Mouse (Mus musculus) heart, postnatal 36 days (tissue): ENCODE data around the gene Morc1. TPM values are rescaled to one million over a fixed set of nuclear protein-coding genes. Genes with fewer than 3 reads are reported as not detected.

Experiments
- DNase-seq, 2 experiments: peaks; one replicate each; pipeline ENCODE4 v3.0.0; 2021 to 2022
- intact Hi-C: fragments of 180-260 bp; cut with DNase I; formaldehyde crosslinking; loops from one replicate; pipeline ENCODE4 v1.15.1; 2025
- total RNA-seq, 2 experiments: library from RNA; stranded (reverse); gene quantifications; 2 replicates each; pipeline ENCODE4 v1.2.3; 2021

Morc1 gene
- total RNA-seq: not detected

- intact Hi-C loops: no loop called here
- DNase-seq: no peak
Measured at GRCm38 (mm10) chr16:48431027-48431426, at the start of gene Morc1. Morc1 (plus strand) TSS chr16:48431237.

- intact Hi-C loops: no loop called here
- no peak for DNase-seq
Measured at GRCm38 (mm10) chr16:48383582-48384257, 47.3 kb upstream of the Morc1 start.

GRCm38 (mm10) chr16:48386982-48387381 lies 44.1 kb upstream of the Morc1 start:
- DNase-seq: no peak
- intact Hi-C loops: no loop called here

- no peak for DNase-seq
- intact Hi-C loops: no loop called here
Measured at GRCm38 (mm10) chr16:48395278-48395677, 35.8 kb upstream of the Morc1 start.

GRCm38 (mm10) chr16:48402963-48403362 lies 28.1 kb upstream of the Morc1 start:
- DNase-seq: no peak
- intact Hi-C loops: no loop called here

- intact Hi-C loops: no loop called here
- DNase-seq: no peak
Measured at GRCm38 (mm10) chr16:48403423-48403822, 27.6 kb upstream of the Morc1 start.

- intact Hi-C loops: no loop called here
- no peak for DNase-seq
Measured at GRCm38 (mm10) chr16:48404009-48404408, 27.0 kb upstream of the Morc1 start.

GRCm38 (mm10) chr16:48405674-48406403 lies 25.2 kb upstream of the Morc1 start:
- intact Hi-C loops: no loop called here
- no peak for DNase-seq

- intact Hi-C loops: no loop called here
- no peak for DNase-seq
Measured at GRCm38 (mm10) chr16:48409580-48409979, 21.5 kb upstream of the Morc1 start.

- DNase-seq: no peak
- intact Hi-C loops: no loop called here
Measured at GRCm38 (mm10) chr16:48410125-48410524, 20.9 kb upstream of the Morc1 start.

GRCm38 (mm10) chr16:48412246-48412645 lies 18.8 kb upstream of the Morc1 start, which contains the start of gene Gm5485:
Gm5485 (minus strand) TSS chr16:48412416.
- intact Hi-C loops: no loop called here

GRCm38 (mm10) chr16:48418557-48418956 lies 12.5 kb upstream of the Morc1 start:
- intact Hi-C loops: no loop called here

More at GRCm38 (mm10) chr16:48412246-48412645, 18.8 kb upstream of the Morc1 start, which contains the start of gene Gm5485:
- DNase-seq: no peak

GRCm38 (mm10) chr16:48419035-48419434 lies 12.0 kb upstream of the Morc1 start:
- intact Hi-C loops: no loop called here

More at GRCm38 (mm10) chr16:48418557-48418956, 12.5 kb upstream of the Morc1 start:
- DNase-seq: no peak

GRCm38 (mm10) chr16:48422501-48422900 lies 8.5 kb upstream of the Morc1 start:
- intact Hi-C loops: no loop called here
- DNase-seq: no peak

More at GRCm38 (mm10) chr16:48419035-48419434, 12.0 kb upstream of the Morc1 start:
- no peak for DNase-seq

- no peak for DNase-seq
- intact Hi-C loops: no loop called here
Measured at GRCm38 (mm10) chr16:48424069-48424468, 7.0 kb upstream of the Morc1 start.

- DNase-seq: no peak
- intact Hi-C loops: no loop called here
Measured at GRCm38 (mm10) chr16:48429427-48429826, 1.6 kb upstream of the Morc1 start.

GRCm38 (mm10) chr16:48435454-48435853 lies 4.4 kb downstream of the Morc1 start:
- intact Hi-C loops: no loop called here
- no peak for DNase-seq

GRCm38 (mm10) chr16:48437476-48437875 lies 6.4 kb downstream of the Morc1 start:
- DNase-seq: no peak
- intact Hi-C loops: no loop called here

GRCm38 (mm10) chr16:48444589-48444988 lies 13.6 kb downstream of the Morc1 start:
- intact Hi-C loops: no loop called here

GRCm38 (mm10) chr16:48446161-48446925 lies 15.3 kb downstream of the Morc1 start:
- DNase-seq: no peak
- intact Hi-C loops: no loop called here

More at GRCm38 (mm10) chr16:48444589-48444988, 13.6 kb downstream of the Morc1 start:
- no peak for DNase-seq

- DNase-seq: no peak
- intact Hi-C loops: no loop called here
Measured at GRCm38 (mm10) chr16:48453264-48453663, 22.2 kb downstream of the Morc1 start.
